Mouse (Mus musculus): Measurements from ENCODE around the gene Icam4. TPM values are rescaled to one million over a fixed set of nuclear protein-coding genes. Genes with fewer than 3 reads are reported as not detected.

Gene Icam4
- polyA plus RNA-seq, 1 experiment from 2014 or later: 0.50 TPM

GRCm38 (mm10) chr9:21032491-21032890 is 3.3 kb downstream of the Icam4 start:
- DNase-seq (ENCODE audit: low spot score) (no peak), ATAC-seq (ENCODE audit: low FRiP score, low TSS enrichment) (no peak)
- 0 out of 2 replicates have a peak, but pooled peaks cover 3% of the 10 kb centered on the region for H3K4me1 ChIP-seq (replicated peaks; ENCODE audit: control insufficient read depth, insufficient read depth)
- H3K9me3 ChIP-seq (ENCODE audit: control insufficient read depth, low read length): no peaks in the 10 kb centered on the region
- no peak overlapping the region for H3K9ac ChIP-seq (ENCODE audit: low read length)
- peak overlapping the region; percentile 52 for H3K4me3 ChIP-seq (ENCODE audit: low read depth, low read length)
- WGBS: 5% methylated on average over 7 of the region's 7 CpGs
- peaks cover 28% of the 10 kb centered on the region for H3K27me3 ChIP-seq (ENCODE audit: control insufficient read depth, insufficient read depth, low read length)
- no peaks in the 10 kb centered on the region for H3K36me3 ChIP-seq (ENCODE audit: control insufficient read depth, insufficient read depth, low read length)
- TF ChIP-seq CTCF (IDR thresholded peaks at IDR 0.05; ENCODE audit: low read depth) (no peak), EP300 (optimal IDR thresholded peaks at IDR 0.05) (no peak)
- H3K4me2 ChIP-seq (replicated peaks; ENCODE audit: low read depth): peak overlapping the region; percentile 95
- H3K27ac ChIP-seq (replicated peaks): no peak overlapping the region

- DNase-seq (ENCODE audit: low spot score) (peak; percentile 93), ATAC-seq (ENCODE audit: low FRiP score, low TSS enrichment) (peak; percentile 77)
- Histone ChIP-seq H3K4me1 (replicated peaks; ENCODE audit: control insufficient read depth, insufficient read depth) (0 out of 2 replicates have a peak, but pooled peaks cover 3% of the 10 kb centered on the region), H3K4me3 (ENCODE audit: low read depth, low read length) (peak overlapping the region; percentile 52), H3K4me2 (replicated peaks; ENCODE audit: low read depth) (peak overlapping the region; percentile 95), H3K9me3 (ENCODE audit: control insufficient read depth, low read length) (no peaks in the 10 kb centered on the region), H3K36me3 (ENCODE audit: control insufficient read depth, insufficient read depth, low read length) (no peaks in the 10 kb centered on the region), H3K9ac (ENCODE audit: low read length) (peak overlapping the region; percentile 55), H3K27ac (replicated peaks) (no peak overlapping the region), H3K27me3 (ENCODE audit: control insufficient read depth, insufficient read depth, low read length) (peaks cover 32% of the 10 kb centered on the region)
- WGBS: under 1% methylated on average over 34 of the region's 34 CpGs
- TF ChIP-seq CTCF (IDR thresholded peaks at IDR 0.05; ENCODE audit: low read depth) (no peak), EP300 (optimal IDR thresholded peaks at IDR 0.05) (no peak)
These were observed 4.0 kb downstream of the Icam4 start for GRCm38 (mm10) chr9:21033136-21033535.

DNA sequence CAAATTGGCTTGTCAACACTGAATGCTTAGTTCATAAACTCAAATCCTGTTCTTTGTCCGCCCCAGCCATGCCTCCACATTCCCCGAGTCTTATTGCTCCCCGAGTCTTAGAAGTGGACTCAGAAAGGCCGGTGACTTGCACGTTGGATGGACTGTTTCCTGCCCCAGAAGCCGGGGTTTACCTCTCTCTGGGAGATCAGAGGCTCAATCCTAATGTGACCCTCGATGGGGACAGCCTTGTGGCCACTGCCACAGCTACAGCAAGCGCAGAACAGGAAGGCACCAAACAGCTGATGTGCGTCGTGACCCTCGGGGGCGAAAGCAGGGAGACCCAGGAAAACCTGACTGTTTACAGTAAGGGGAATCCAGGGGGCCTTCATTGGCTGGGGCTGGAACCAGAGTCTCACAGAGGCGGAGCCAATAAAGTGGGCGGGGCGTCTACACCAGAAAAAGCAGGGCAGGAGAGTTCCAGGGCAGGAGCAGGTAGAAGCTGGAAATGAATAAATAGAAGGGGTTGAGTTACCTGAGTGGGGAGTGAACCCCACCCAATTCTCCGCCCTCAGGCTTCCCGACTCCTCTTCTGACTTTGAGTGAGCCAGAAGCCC is 5.4 kb downstream of the Icam4 start:
- Histone ChIP-seq H3K36me3 (ENCODE audit: control insufficient read depth, insufficient read depth, low read length) (no peaks in the 10 kb centered on the region), H3K4me1 (replicated peaks; ENCODE audit: control insufficient read depth, insufficient read depth) (0 out of 2 replicates have a peak, but pooled peaks cover 3% of the 10 kb centered on the region), H3K4me2 (replicated peaks; ENCODE audit: low read depth) (no peak overlapping the region), H3K9me3 (ENCODE audit: control insufficient read depth, low read length) (no peaks in the 10 kb centered on the region), H3K9ac (ENCODE audit: low read length) (no peak overlapping the region), H3K27me3 (ENCODE audit: control insufficient read depth, insufficient read depth, low read length) (peaks cover 35% of the 10 kb centered on the region), H3K27ac (replicated peaks) (no peak overlapping the region), H3K4me3 (ENCODE audit: low read depth, low read length) (no peak overlapping the region)
- TF ChIP-seq CTCF (IDR thresholded peaks at IDR 0.05; ENCODE audit: low read depth): no peak
- no peak for TF ChIP-seq EP300 (optimal IDR thresholded peaks at IDR 0.05)
- ATAC-seq (ENCODE audit: low FRiP score, low TSS enrichment) (no peak), DNase-seq (ENCODE audit: low spot score) (peak; percentile 38)
- WGBS: 10% methylated on average over 17 of the region's 17 CpGs

GRCm38 (mm10) chr9:21035586-21035985 is 6.4 kb downstream of the Icam4 start:
- 33% methylated on average over 9 of the region's 9 CpGs for WGBS
- DNase-seq (ENCODE audit: low spot score): no peak

DNA sequence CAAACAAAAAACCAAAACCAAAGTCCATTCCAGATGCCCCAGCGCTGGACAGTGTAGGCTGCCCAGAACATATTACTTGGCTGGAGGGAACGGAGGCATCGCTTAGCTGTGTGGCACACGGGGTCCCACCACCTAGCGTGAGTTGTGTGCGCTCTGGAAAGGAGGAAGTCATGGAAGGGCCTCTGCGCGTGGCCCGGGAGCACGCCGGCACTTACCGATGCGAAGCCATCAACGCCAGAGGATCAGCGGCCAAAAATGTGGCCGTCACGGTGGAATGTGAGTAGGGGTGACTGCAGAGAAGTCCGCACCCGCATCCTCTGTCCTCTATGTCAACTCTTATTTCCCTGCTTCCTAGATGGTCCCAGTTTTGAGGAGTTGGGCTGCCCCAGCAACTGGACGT is 7.0 kb downstream of the Icam4 start:
- DNase-seq (ENCODE audit: low spot score) (no peak), ATAC-seq (ENCODE audit: low FRiP score, low TSS enrichment) (no peak)
- no peak overlapping the region for H3K27ac ChIP-seq (replicated peaks)
- no peaks in the 10 kb centered on the region for H3K4me1 ChIP-seq (replicated peaks; ENCODE audit: control insufficient read depth, insufficient read depth)
- 15% methylated on average over 20 of the region's 20 CpGs for WGBS
- no peak overlapping the region for H3K4me3 ChIP-seq (ENCODE audit: low read depth, low read length)
- TF ChIP-seq EP300 (optimal IDR thresholded peaks at IDR 0.05) (no peak), CTCF (IDR thresholded peaks at IDR 0.05; ENCODE audit: low read depth) (no peak)
- H3K4me2 ChIP-seq (replicated peaks; ENCODE audit: low read depth): no peak overlapping the region
- peaks cover 35% of the 10 kb centered on the region for H3K27me3 ChIP-seq (ENCODE audit: control insufficient read depth, insufficient read depth, low read length)
- no peaks in the 10 kb centered on the region for H3K36me3 ChIP-seq (ENCODE audit: control insufficient read depth, insufficient read depth, low read length)
- no peaks in the 10 kb centered on the region for H3K9me3 ChIP-seq (ENCODE audit: control insufficient read depth, low read length)
- H3K9ac ChIP-seq (ENCODE audit: low read length): no peak overlapping the region

More at GRCm38 (mm10) chr9:21035586-21035985, 6.4 kb downstream of the Icam4 start:
- H3K27me3 ChIP-seq (ENCODE audit: control insufficient read depth, insufficient read depth, low read length): peaks cover 35% of the 10 kb centered on the region
- no peak for ATAC-seq (ENCODE audit: low FRiP score, low TSS enrichment)
- H3K27ac ChIP-seq (replicated peaks): no peak overlapping the region
- H3K9ac ChIP-seq (ENCODE audit: low read length): no peak overlapping the region
- H3K9me3 ChIP-seq (ENCODE audit: control insufficient read depth, low read length): no peaks in the 10 kb centered on the region
- no peak overlapping the region for H3K4me2 ChIP-seq (replicated peaks; ENCODE audit: low read depth)
- H3K4me3 ChIP-seq (ENCODE audit: low read depth, low read length): no peak overlapping the region
- H3K36me3 ChIP-seq (ENCODE audit: control insufficient read depth, insufficient read depth, low read length): no peaks in the 10 kb centered on the region
- H3K4me1 ChIP-seq (replicated peaks; ENCODE audit: control insufficient read depth, insufficient read depth): no peaks in the 10 kb centered on the region
- TF ChIP-seq EP300 (optimal IDR thresholded peaks at IDR 0.05) (no peak), CTCF (IDR thresholded peaks at IDR 0.05; ENCODE audit: low read depth) (no peak)

GRCm38 (mm10) chr9:21036666-21037065 is 7.5 kb downstream of the Icam4 start:
- Histone ChIP-seq H3K27me3 (ENCODE audit: control insufficient read depth, insufficient read depth, low read length) (peaks cover 35% of the 10 kb centered on the region), H3K36me3 (ENCODE audit: control insufficient read depth, insufficient read depth, low read length) (no peaks in the 10 kb centered on the region), H3K9ac (ENCODE audit: low read length) (no peak overlapping the region), H3K4me2 (replicated peaks; ENCODE audit: low read depth) (no peak overlapping the region; the same call in 1 of the 2 replicates), H3K27ac (replicated peaks) (no peak overlapping the region), H3K4me3 (ENCODE audit: low read depth, low read length) (no peak overlapping the region), H3K9me3 (ENCODE audit: control insufficient read depth, low read length) (no peaks in the 10 kb centered on the region), H3K4me1 (replicated peaks; ENCODE audit: control insufficient read depth, insufficient read depth) (no peaks in the 10 kb centered on the region)
- DNase-seq (ENCODE audit: low spot score): no peak
- TF ChIP-seq EP300 (optimal IDR thresholded peaks at IDR 0.05): no peak
- TF ChIP-seq CTCF (IDR thresholded peaks at IDR 0.05; ENCODE audit: low read depth): no peak
- no peak for ATAC-seq (ENCODE audit: low FRiP score, low TSS enrichment)
- 6% methylated on average over 22 of the region's 22 CpGs for WGBS
